Mouse (Mus musculus) embryo, embryonic 9.5 days (tissue): ENCODE results near the gene Supv3l1.

Source experiments
- DNase-seq: peaks from one replicate; pipeline ENCODE4 v3.0.0-alpha.2; 2017; ENCODE audit errors: extremely low spot score

Gene Supv3l1

GRCm38 (mm10) chr10:62413606-62413982 lies 35.9 kb downstream of the Supv3l1 start:
- DNase-seq: no peak

GRCm38 (mm10) chr10:62412906-62413605 lies 36.5 kb downstream of the Supv3l1 start:
- no peak for DNase-seq

- no peak for DNase-seq
Observed at GRCm38 (mm10) chr10:62411431-62412410, 37.8 kb downstream of the Supv3l1 start.

- DNase-seq: peak; percentile 53
Observed at GRCm38 (mm10) chr10:62410943-62411342, 38.6 kb downstream of the Supv3l1 start.

GRCm38 (mm10) chr10:62404901-62405300 lies 44.6 kb downstream of the Supv3l1 start:
- peak; percentile 17 for DNase-seq

GRCm38 (mm10) chr10:62401641-62402111 lies 47.9 kb downstream of the Supv3l1 start:
- no peak for DNase-seq

- no peak for DNase-seq
Observed at GRCm38 (mm10) chr10:62383011-62383410, 66.5 kb downstream of the Supv3l1 start.

GRCm38 (mm10) chr10:62380936-62381335 lies 68.6 kb downstream of the Supv3l1 start:
- DNase-seq: no peak

GRCm38 (mm10) chr10:62379808-62380207 lies 69.7 kb downstream of the Supv3l1 start, which contains the start of gene Hk1:
Gene Hk1, minus strand, starts transcription at chr10:62379908.
- no peak for DNase-seq
